Mouse (Mus musculus) embryonic facial prominence, embryonic 13.5 days (tissue): ENCODE results near the gene Cep350. TPM values are rescaled to one million over a fixed set of nuclear protein-coding genes. Genes with fewer than 3 reads are reported as not detected.
A peak's percentile ranks its signal among the peaks of the same experiment; 100 is the strongest.

Experiments
- ATAC-seq: fragments of 200-750 bp; cut with Nextera tagmentation; 2 replicates; pipeline ENCODE4 v1.8.0; 2017; ENCODE audit warnings: low read depth; ENCODE audit not compliant: insufficient number of reproducible peaks, insufficient read depth, low FRiP score, low TSS enrichment
- H3K27ac ChIP-seq: fragments of 300-500 bp; sonication (generic); 2 replicates; pipeline ENCODE4 v1.5.1; 2015; ENCODE audit warnings: moderate library complexity, mild to moderate bottlenecking, inconsistent platforms
- H3K27me3 ChIP-seq: fragments of 300-500 bp; sonication (generic); 2 replicates; pipeline ENCODE4 v1.6.1; 2015; ENCODE audit warnings: mild to moderate bottlenecking, inconsistent platforms
- H3K36me3 ChIP-seq: fragments of 300-500 bp; sonication (generic); 2 replicates; pipeline ENCODE4 v1.6.1; 2015; ENCODE audit warnings: mild to moderate bottlenecking, inconsistent platforms
- H3K4me1 ChIP-seq: fragments of 300-500 bp; sonication (generic); 2 replicates; pipeline ENCODE4 v1.6.1; 2015; ENCODE audit warnings: inconsistent platforms
- H3K4me2 ChIP-seq: fragments of 300-500 bp; sonication (generic); 2 replicates; pipeline ENCODE4 v1.6.1; 2015; ENCODE audit warnings: moderate library complexity, mild to moderate bottlenecking, inconsistent platforms
- H3K4me3 ChIP-seq: fragments of 300-500 bp; sonication (generic); 2 replicates; pipeline ENCODE4 v1.5.1; 2015; ENCODE audit warnings: mild to moderate bottlenecking, inconsistent platforms
- H3K9ac ChIP-seq: fragments of 300-500 bp; sonication (generic); 2 replicates; pipeline ENCODE4 v1.6.1; 2015; ENCODE audit warnings: mild to moderate bottlenecking, inconsistent platforms
- H3K9me3 ChIP-seq: fragments of 300-500 bp; sonication (generic); 2 replicates; pipeline ENCODE4 v1.6.1; 2016; ENCODE audit warnings: inconsistent platforms
- WGBS: fragments of 180-500 bp; shearing (Covaris S2); methylation state at CpG from one replicate; pipeline ENCODE4 v1.1.7; 2015; ENCODE audit warnings: mixed read lengths; 5-methylcytosine and 5-hydroxymethylcytosine counted together
- polyA plus RNA-seq: library from polyadenylated mRNA; unstranded; fragments of >200 nt; fragmentation: Nextera tagmentation; extraction: Ambion mirVana; gene quantifications from 2 replicates; pipeline ENCODE4 v1.2.1, GENCODE M21; 2015

Cep350 gene
- polyA plus RNA-seq, 1 experiment from 2014 or later: 13.6 TPM

DNA sequence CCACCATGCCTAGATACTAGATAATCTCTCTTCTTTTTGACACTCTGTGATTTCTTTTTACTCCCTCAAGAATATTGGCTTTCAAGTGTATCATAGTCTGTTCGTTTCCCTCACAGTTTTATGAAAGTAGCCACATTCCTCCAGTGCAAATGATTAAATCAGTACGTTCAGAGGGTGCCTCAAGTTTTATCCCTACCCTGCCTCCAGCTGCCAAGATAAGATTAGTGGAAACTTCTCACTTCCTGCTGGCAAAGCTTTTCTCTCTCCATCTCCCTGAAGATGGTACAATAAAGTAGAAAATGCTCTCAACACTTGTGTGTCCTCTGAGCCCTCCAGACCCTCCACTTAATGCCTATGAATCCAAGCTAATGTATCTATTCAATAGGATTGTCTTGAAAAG lies 1.9 kb upstream of the Cep350 start:
- Histone ChIP-seq H3K36me3 (no peaks in the 10 kb centered on the region), H3K9me3 (no peaks in the 10 kb centered on the region), H3K27ac (no peak overlapping the region), H3K9ac (no peak overlapping the region), H3K4me1 (peaks cover 11% of the 10 kb centered on the region), H3K4me2 (no peak overlapping the region), H3K4me3 (no peak overlapping the region), H3K27me3 (no peaks in the 10 kb centered on the region)
- 47% methylated on average over 2 of the region's 2 CpGs for WGBS
- ATAC-seq: no peak

DNA sequence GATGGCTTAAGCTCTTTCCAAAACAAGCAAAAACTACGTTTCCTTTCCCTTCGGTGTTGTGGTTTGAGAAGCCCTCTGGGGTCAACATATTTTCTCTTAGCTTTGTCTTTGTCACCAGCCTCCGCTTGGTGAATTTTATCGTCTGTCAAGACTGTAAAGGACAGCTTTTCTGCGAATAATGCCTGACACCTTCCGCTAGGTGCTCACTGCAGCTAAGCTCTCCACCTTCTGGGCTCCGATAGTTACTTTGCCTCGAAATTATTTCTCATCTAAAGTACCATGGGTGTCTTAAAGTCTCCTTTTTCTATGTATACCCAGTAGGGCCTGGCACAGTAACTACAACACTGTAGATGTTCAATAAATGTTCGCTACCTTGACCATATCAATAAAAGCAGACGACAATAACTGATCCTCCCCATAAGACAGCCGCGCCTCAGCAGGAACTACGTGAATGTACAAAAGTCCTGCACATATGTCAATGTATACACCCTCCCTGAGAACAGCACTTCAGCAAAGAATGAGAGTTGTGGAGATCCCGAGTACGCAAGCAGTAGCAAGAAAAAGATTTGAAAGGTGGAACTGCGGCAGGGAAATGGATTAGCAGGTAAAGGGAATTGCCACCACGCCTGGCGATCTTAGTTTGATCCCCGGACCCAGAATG lies 794 bp upstream of the Cep350 start:
- H3K4me1 ChIP-seq: peaks cover 11% of the 10 kb centered on the region
- H3K4me2 ChIP-seq: peak overlapping the region; percentile 74
- no peaks in the 10 kb centered on the region for H3K9me3 ChIP-seq
- H3K27me3 ChIP-seq: no peaks in the 10 kb centered on the region
- 5% methylated on average over 19 of the region's 19 CpGs for WGBS
- H3K4me3 ChIP-seq: peak overlapping the region; percentile 99
- H3K27ac ChIP-seq: peak overlapping the region; percentile 91
- H3K36me3 ChIP-seq: no peaks in the 10 kb centered on the region
- ATAC-seq: no peak
- peak overlapping the region; percentile 78 for H3K9ac ChIP-seq

GRCm38 (mm10) chr1:155972146-155973067 lies 648 bp downstream of the Cep350 start:
- Histone ChIP-seq H3K36me3 (no peaks in the 10 kb centered on the region), H3K4me3 (peak overlapping the region; percentile 99), H3K4me2 (peak overlapping the region; percentile 73), H3K4me1 (peaks cover 11% of the 10 kb centered on the region), H3K9ac (peak overlapping the region; percentile 99), H3K27me3 (no peaks in the 10 kb centered on the region), H3K9me3 (no peaks in the 10 kb centered on the region), H3K27ac (peak overlapping the region; percentile 91)
- ATAC-seq: peak; percentile 65
- WGBS: under 1% methylated on average over 51 of the region's 51 CpGs

- Histone ChIP-seq H3K36me3 (peaks cover 68% of the 10 kb centered on the region), H3K4me1 (no peaks in the 10 kb centered on the region), H3K9me3 (no peaks in the 10 kb centered on the region), H3K27ac (no peak overlapping the region), H3K4me3 (no peak overlapping the region), H3K27me3 (no peaks in the 10 kb centered on the region), H3K9ac (no peak overlapping the region), H3K4me2 (no peak overlapping the region)
- WGBS: 96% methylated on average over 2 of the region's 2 CpGs
- ATAC-seq: no peak
Measured at GRCm38 (mm10) chr1:155949170-155949569, 23.9 kb downstream of the Cep350 start.

DNA sequence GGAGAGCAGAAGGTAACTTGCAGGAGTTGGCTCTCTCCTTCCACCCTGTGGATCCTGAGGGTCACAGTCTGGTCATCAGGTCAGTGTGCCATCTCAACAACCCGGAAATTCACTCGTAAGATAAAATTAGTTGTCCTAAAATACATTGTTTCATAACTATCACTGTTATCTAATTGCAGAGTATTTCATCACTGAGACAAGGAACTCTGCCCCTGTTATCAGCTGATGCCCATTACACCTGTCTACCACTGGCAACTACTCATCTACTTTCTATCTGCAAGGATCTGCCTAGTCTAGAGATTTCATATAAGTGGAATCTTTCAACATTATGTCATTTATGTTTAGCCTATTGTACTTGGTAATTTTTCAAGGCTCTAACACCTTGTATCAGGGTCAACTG lies 28.7 kb downstream of the Cep350 start:
- no peak for ATAC-seq
- no peaks in the 10 kb centered on the region for H3K4me1 ChIP-seq
- H3K36me3 ChIP-seq: peaks cover 56% of the 10 kb centered on the region
- H3K4me2 ChIP-seq: no peak overlapping the region
- WGBS: 85% methylated on average over 2 of the region's 2 CpGs
- H3K9ac ChIP-seq: no peak overlapping the region
- no peaks in the 10 kb centered on the region for H3K9me3 ChIP-seq
- H3K27me3 ChIP-seq: no peaks in the 10 kb centered on the region
- no peak overlapping the region for H3K27ac ChIP-seq
- H3K4me3 ChIP-seq: no peak overlapping the region

GRCm38 (mm10) chr1:155937416-155937815 lies 35.6 kb downstream of the Cep350 start:
- 99% methylated on average over 2 of the region's 2 CpGs for WGBS
- Histone ChIP-seq H3K4me2 (no peak overlapping the region), H3K9ac (no peak overlapping the region), H3K27ac (no peak overlapping the region), H3K4me1 (no peaks in the 10 kb centered on the region), H3K9me3 (no peaks in the 10 kb centered on the region), H3K4me3 (no peak overlapping the region), H3K27me3 (no peaks in the 10 kb centered on the region), H3K36me3 (peaks cover 63% of the 10 kb centered on the region)
- no peak for ATAC-seq

- no peaks in the 10 kb centered on the region for H3K27me3 ChIP-seq
- peaks cover 68% of the 10 kb centered on the region for H3K36me3 ChIP-seq
- no peak overlapping the region for H3K9ac ChIP-seq
- H3K9me3 ChIP-seq: no peaks in the 10 kb centered on the region
- ATAC-seq: no peak
- H3K4me1 ChIP-seq: no peaks in the 10 kb centered on the region
- 89% methylated on average over 2 of the region's 2 CpGs for WGBS
- no peak overlapping the region for H3K4me3 ChIP-seq
- no peak overlapping the region for H3K27ac ChIP-seq
- H3K4me2 ChIP-seq: no peak overlapping the region
Measured at GRCm38 (mm10) chr1:155934702-155935101, 38.4 kb downstream of the Cep350 start.

DNA sequence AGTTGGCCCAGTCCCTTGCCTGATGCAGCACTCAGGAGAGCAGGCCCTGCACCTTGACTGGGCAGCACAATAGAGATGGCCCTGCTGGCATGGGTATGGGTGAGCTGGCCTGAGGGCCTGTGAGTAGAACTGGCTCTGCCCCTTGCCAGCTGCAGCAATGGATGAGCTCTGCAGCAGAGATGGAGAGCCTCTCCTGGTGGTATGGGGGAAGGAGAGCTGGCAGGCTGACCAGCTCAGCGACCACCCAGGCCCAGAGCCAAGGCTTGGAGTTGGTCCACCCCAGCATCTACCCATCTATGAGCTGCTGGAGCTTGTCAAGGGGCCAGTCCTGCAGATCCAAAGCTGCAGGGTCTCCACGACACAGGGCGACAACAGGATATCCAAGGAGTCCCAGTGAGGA lies 69.5 kb downstream of the Cep350 start:
- Histone ChIP-seq H3K27ac (no peak overlapping the region), H3K27me3 (no peaks in the 10 kb centered on the region), H3K9ac (no peak overlapping the region), H3K4me1 (no peaks in the 10 kb centered on the region), H3K4me3 (no peak overlapping the region), H3K36me3 (peaks cover 81% of the 10 kb centered on the region), H3K4me2 (no peak overlapping the region), H3K9me3 (no peaks in the 10 kb centered on the region)
- no peak for ATAC-seq
- 85% methylated on average over 3 of the region's 3 CpGs for WGBS

- no peak overlapping the region for H3K9ac ChIP-seq
- H3K4me2 ChIP-seq: no peak overlapping the region
- no peak overlapping the region for H3K27ac ChIP-seq
- H3K36me3 ChIP-seq: peaks cover 75% of the 10 kb centered on the region
- no peaks in the 10 kb centered on the region for H3K4me1 ChIP-seq
- 95% methylated on average over 8 of the region's 8 CpGs for WGBS
- ATAC-seq: no peak
- H3K27me3 ChIP-seq: no peaks in the 10 kb centered on the region
- H3K9me3 ChIP-seq: no peaks in the 10 kb centered on the region
- no peak overlapping the region for H3K4me3 ChIP-seq
Measured at GRCm38 (mm10) chr1:155901348-155901747, 71.7 kb downstream of the Cep350 start.

- Histone ChIP-seq H3K9me3 (no peaks in the 10 kb centered on the region; the same call in 1 of the 2 replicates), H3K4me3 (no peak overlapping the region), H3K9ac (no peak overlapping the region), H3K36me3 (peaks cover 74% of the 10 kb centered on the region), H3K4me1 (no peaks in the 10 kb centered on the region), H3K27me3 (no peaks in the 10 kb centered on the region), H3K27ac (no peak overlapping the region), H3K4me2 (no peak overlapping the region)
- WGBS: 93% methylated on average over 10 of the region's 10 CpGs
- ATAC-seq: no peak
Measured at GRCm38 (mm10) chr1:155894382-155894781, 78.7 kb downstream of the Cep350 start.

- Histone ChIP-seq H3K27me3 (no peaks in the 10 kb centered on the region), H3K4me3 (no peak overlapping the region), H3K36me3 (peaks cover 49% of the 10 kb centered on the region), H3K9ac (no peak overlapping the region), H3K4me2 (no peak overlapping the region), H3K4me1 (no peaks in the 10 kb centered on the region), H3K9me3 (no peaks in the 10 kb centered on the region; the same call in 1 of the 2 replicates), H3K27ac (no peak overlapping the region)
- ATAC-seq: no peak
- 84% methylated on average over 2 of the region's 2 CpGs for WGBS
Measured at GRCm38 (mm10) chr1:155886846-155887245, 86.2 kb downstream of the Cep350 start.
